Mouse (Mus musculus) kidney, adult 2 months (tissue): ENCODE measurements at regions not wholly inside any gene's neighbourhood (a gene's known extent, or its start where the extent isn't known, plus 50 kb on each side); places are given as distances from the start of the nearest gene placed in this dataset.

Experiments used
- CTCF ChIP-seq: fragments of 200-500 bp; conservative IDR thresholded peaks from 2 replicates; pipeline ENCODE4 v1.5.1; 2011; ENCODE audit warnings: low read depth, mild to moderate bottlenecking, control low read depth, low read length, moderate library complexity, mixed read lengths; ENCODE audit not compliant: insufficient read depth, insufficient read length
- POLR2A ChIP-seq: fragments of 200-500 bp; IDR thresholded peaks from one replicate; pipeline ENCODE4 v1.6.1; 2011; ENCODE audit warnings: low read depth, low read length, control low read depth

DNA sequence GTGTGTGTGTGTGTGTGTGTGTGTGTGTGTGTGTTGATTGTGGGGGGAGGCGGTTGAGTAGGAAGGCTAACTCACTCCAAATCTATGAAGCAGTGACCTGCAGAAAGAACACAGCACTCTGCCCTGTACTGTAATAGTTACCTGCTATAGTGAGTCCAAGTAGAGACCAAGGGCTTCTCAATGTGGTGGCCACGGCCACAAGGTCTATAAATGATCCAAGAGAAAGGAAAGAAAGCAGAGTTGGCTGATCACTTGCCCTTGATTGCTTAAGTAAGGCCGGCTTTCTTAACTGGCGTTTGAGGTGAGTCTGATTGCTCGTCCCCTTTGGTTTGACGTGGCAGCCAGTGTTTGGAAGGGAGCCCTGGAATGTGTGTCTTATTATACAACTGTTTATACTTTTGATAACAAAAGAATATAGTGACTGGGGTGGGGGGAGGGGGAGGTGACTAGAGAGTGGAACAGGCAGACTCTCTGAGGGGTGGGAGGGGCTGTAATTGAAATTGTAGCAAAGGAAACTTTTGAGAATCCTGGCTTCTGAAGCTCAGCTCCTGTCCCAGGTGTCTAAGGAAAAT is 473.3 kb upstream of the Kif2a start:
- TF ChIP-seq POLR2A (no peak), CTCF (no peak)
